Mouse (Mus musculus): ENCODE measurements around the gene Foxp2.

- no peak for TF ChIP-seq CTCF (IDR thresholded peaks at IDR 0.05; ENCODE audit: borderline replicate concordance, insufficient read depth, low read length)
- TF ChIP-seq POLR2A (IDR thresholded peaks at IDR 0.05; ENCODE audit: low read depth, low read length): no peak
Measured at GRCm38 (mm10) chr6:15257893-15258292, 356.7 kb downstream of the Foxp2 start.

Data from embryonic fibroblast, embryonic 13.5 days (primary cell).